Mouse (Mus musculus) left cerebral cortex, adult 2 months (tissue): ENCODE data around the gene Msh5. TPM values are rescaled to one million over a fixed set of nuclear protein-coding genes. Genes with fewer than 3 reads are reported as not detected.
A peak's percentile ranks its signal among the peaks of the same experiment; 100 is the strongest.
"Not testable (repeated sequence)": the region's sequence is repeated elsewhere in the genome, so short reads cannot be mapped to it uniquely, and the experiment has no call there.

Experiments
- DNase-seq, 2 experiments: peaks; one replicate each; pipeline ENCODE4 v3.0.0; 2021 to 2022; ENCODE audit warnings: low spot score in 2 of 2, mixed read lengths in 1 of 2; ENCODE audit errors: extremely low spot score in 1 of 2
- H3K27ac ChIP-seq: fragments of 200-600 bp; 2 replicates; pipeline ENCODE4 v1.8.1; 2022
- H3K4me3 ChIP-seq: fragments of 200-600 bp; 2 replicates; pipeline ENCODE4 v1.8.1; 2022
- CTCF ChIP-seq: fragments of 200-600 bp; IDR thresholded peaks from 2 replicates; pipeline ENCODE4 v1.8.1; 2022; ENCODE audit warnings: antibody characterized with exemption, mild to moderate bottlenecking, moderate library complexity
- intact Hi-C: fragments of 180-260 bp; cut with DNase I; formaldehyde crosslinking; loops from one replicate; pipeline ENCODE4 v1.15.1; 2025
- total RNA-seq, 2 experiments: library from RNA; stranded (reverse); gene quantifications; 2 replicates each; pipeline ENCODE4 v1.2.3; 2021

The Msh5 gene
- total RNA-seq, 2 experiments from 2014 or later = 0.27 to 0.56 TPM

DNA sequence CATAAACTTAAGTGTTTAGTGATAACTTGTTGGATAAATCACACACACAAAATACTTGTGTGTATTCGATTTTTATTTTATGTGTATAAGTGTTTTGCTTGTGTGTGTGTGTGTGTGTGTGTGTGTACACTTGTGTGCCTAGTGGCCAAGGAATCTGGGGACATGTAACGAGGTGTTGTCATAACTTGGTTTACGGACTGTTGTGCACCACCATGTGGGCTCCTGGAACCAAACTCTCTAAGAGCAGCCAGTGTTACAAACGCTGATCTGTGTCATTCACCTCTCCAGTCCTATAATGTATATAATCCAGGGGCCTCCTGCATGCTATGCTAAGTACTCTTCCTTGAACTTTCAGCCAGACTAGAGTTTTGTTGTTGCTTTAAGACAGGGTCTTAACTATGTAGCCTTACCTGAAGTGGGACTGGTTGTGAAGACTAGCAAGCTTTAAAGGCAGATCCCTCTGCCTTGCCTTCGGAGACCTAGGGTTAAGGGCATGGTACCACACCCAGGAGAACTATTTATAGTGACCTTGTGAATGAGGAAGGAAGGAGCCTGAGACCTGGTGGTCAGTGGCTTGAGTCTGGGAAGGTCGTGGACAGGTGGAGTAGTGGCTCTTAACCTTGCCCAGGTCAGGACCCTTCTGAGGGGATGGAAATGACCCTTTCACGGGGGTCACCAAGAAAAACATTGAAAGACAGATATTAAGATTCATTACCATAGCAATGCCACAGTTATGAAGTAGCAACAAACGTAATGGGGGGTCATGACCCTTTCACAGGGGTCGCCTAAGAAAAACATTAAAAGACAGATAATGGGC is 43.3 kb downstream of the Msh5 start:
- Histone ChIP-seq H3K27ac (no peak overlapping the region), H3K4me3 (no peak overlapping the region)
- TF ChIP-seq CTCF = no peak
- no peak for DNase-seq
- intact Hi-C loops = loop anchor here (5.0 kb wide), 1 partner anchor 119 kb away; the partner anchor contains the start of genes Csnk2b and Gpank1

DNA sequence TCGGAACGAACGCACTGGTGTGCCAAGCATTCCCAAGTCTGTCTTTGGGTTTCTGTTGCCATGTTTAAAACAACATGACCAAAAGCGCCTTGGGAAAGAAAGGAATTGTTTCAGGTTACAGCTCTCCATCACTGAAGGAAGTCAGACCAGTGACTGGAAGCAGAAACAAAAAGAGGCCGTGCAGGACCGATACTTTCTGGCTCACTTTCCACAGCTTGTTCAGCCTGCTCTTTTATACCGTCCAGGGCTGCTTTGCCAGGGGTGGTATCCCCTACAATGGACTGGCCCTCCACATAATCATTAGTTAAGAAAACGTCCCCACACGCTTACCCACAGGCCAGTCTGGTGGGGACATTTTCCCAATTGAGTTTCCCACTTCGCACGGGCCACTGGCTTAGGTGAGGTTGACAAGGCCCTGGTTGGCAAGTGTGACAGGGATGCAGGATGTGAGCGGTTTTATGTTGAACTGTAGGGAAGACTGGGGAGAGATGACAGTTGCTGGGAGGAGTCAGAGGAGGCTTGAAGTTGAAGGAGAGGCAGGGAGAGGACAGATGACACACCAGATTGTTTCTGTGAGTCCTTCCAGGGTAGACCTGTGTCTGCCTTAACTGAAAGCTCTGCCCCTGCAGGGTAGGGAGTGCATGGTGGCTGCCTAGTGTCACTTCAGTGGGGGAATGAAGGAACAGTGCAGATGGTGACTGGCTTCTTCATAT is 44.2 kb downstream of the Msh5 start:
- Histone ChIP-seq H3K4me3 (peak overlapping the region; percentile 5; the same call in 1 of the 2 replicates), H3K27ac (no peak overlapping the region)
- no peak for DNase-seq
- intact Hi-C loops = loop anchor here (5.0 kb wide), 1 partner anchor 120 kb away; the partner anchor contains the start of genes Csnk2b and Gpank1
- TF ChIP-seq CTCF = no peak

DNA sequence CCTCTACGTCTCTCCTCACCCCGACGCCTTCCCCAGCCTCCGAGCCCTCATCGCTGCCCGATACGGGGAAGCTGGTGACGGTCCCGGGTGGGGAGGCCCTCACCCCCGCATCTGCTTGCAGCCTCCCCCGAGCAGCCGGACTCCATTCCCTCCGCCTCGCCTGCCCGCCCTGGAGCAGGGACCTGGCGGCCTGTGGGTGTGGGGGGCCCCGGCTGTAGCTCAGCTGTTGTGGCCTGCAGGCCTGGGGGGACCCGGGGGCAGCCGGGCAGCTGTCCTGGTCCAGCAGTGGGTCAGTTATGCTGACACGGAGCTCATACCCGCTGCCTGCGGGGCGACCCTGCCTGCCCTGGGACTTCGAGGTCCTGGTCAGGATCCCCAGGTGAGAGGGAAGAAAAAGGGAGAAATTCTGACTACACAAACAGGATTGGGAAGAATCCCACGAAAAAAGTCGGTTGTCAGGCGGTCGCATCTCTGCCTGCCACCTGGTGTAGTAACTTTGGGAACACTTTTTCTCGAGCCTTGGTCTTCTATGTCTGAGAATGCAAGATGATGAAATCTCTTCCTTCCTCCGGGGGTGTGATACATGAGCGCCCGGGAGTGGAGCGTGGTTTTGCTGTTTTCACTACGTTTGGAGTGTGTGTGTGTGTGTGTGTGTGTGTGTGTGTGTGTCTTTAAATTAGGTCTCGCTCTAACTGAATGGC is 44.9 kb downstream of the Msh5 start:
- Histone ChIP-seq H3K4me3 (peak overlapping the region; percentile 90), H3K27ac (peak overlapping the region; percentile 99)
- no peak for DNase-seq
- intact Hi-C loops = loop anchor here (5.0 kb wide), 1 partner anchor 121 kb away; the partner anchor contains the start of genes Csnk2b and Gpank1
- no peak for TF ChIP-seq CTCF

DNA sequence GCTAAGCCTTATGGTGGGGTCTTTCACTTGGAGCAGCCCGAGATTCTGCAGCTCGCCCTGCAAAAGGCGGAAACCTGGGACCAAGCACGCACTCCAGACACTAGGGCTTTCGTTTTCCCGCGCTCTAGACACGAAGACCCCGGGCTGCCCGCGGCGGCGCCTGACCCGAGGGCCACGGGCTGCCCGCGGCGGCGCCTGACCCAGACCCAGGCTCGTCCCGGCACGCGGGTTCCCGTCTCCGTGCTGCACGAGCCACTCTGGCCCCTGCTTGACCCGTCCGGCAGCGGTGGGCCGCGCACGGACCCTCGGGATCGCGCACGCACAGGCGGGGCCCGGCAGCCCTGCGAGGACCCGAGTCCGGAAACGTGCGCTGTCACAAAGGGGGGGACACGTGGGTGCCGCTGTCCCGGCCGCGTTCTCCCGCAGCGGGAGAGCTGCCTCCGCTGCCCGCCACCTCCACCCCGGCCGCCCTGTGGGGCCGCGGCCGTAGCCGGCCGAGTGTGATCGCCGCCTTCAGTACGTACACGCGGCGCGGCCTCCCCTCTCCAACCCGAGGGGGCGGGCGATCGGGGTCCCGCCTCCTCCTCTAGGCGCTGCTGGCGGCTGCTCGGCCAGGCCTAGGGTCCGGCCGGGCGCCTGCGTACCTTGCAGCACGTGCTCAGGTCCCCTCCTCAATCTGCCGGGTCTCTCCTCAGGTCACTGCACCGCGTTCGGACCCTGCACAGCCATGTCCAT is 45.7 kb downstream of the Msh5 start, which contains the start of gene Vars:
TSS of gene Vars (plus strand) at position 271 of the 735 bp plus-strand sequence.
- no peak for TF ChIP-seq CTCF
- peak within 1 kb of the TSS; percentile 90 for H3K4me3 ChIP-seq
- H3K27ac ChIP-seq = peak within 1 kb of the TSS; percentile 99
- intact Hi-C loops = loop anchor here (5.0 kb wide), 1 partner anchor 121 kb away; the partner anchor contains the start of genes Csnk2b and Gpank1
- DNase-seq = peak; percentile 77 to 78

DNA sequence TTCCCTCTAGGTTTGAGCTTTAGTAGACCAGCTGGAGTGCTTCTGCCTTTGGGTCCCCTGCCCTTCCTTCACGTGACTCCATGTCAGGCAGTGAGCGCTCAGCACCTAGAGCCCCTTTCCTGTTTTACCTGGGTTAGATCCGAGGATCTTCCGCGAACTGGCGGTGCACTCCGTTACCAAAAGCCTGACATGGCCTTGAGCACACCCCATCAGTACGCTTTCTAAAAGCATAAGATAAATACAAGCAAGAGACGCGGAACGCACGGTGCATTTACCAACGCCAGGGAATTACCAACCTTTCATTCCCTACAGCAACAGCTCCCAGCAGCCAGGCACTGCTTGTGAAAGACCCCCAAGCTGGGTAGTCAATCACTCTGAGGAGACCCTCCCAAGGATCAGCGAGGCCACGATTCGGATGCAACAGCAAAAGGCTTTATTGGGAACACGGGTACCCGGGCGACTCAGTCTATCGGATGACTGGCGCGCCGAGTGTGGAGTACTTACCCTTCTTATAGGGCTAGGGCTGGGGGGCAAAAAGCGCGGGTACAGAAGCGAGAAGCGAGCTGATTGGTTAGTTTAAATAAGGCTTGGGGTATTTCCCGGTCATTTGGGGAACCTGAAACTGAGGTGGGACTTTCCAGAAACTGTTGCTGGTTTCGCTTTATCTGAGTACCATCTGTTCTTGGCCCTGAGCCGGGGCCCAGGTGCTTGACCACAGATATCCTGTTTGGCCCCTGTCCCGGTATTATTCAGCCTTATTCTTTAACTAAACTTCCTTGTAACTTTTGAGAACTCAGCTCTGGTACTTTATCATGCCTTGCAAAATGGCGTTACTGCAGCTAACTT is 46.5 kb downstream of the Msh5 start:
- DNase-seq, H3K27ac ChIP-seq: not testable (repeated sequence)
- H3K4me3 ChIP-seq = peak overlapping the region; percentile 90
- intact Hi-C loops = loop anchor here (5.0 kb wide), 1 partner anchor 122 kb away; the partner anchor contains the start of genes Csnk2b and Gpank1

DNA sequence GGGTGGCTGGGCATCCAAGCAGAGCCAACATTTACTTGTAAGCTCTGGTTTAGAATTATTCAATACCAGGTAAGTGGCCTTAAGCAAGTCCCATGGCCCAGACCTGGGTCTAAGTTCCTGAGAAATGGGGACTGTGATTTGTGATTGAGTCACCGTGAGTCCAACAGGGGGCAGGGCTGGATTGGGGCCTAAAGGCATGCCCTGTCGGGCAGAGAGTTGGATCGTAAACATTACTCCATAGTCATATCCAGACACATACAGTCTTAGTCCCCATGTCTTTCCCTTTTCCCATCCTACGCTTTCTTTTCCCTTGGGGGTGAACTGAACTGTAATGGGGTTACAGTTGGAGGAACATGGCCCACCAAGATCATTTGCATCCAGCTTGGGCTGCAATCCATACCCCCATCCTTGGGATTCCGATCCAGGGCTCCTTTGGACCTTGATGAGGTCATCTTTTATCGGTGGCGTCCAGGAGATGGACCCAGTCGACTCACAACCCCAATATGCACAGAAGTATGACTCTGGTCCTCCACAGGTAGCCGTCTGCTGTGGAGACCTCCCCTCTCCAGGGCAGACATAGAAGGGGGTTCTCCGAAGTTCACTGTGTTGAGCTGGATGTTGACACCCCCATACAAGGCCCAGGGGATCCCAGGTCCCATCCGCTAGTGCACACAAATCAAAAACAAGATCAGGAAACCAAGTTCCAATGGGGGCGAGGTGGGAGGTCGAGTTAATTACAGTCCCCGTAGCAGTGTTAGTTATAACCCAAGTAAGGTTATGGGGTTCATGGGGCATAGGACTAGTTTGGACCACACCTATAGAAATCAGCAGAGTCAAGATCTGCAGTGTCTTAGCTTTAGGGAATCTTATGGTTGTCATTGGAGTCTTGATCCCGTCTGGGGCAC is 47.8 kb downstream of the Msh5 start:
- intact Hi-C loops = no loop called here
- Histone ChIP-seq H3K4me3 (no peak overlapping the region), H3K27ac (no peak overlapping the region)
- DNase-seq = no peak
- TF ChIP-seq CTCF = no peak

DNA sequence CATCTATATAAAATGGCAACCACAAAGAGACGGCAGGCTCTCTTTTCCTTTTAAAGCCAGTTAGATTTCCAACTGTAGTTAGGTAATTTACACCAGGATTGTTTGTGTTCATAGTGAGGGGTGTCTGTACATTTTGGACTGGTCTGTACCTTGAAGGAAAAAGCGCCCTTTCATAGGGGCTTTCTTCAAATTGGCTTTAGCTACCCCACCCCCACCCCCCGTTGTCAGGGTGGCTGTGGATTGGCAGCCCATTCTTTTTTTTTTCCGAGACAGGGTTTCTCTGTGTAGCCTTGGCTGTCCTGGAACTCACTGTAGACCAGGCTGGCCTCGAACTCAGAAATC is 49.4 kb downstream of the Msh5 start:
- TF ChIP-seq CTCF = no peak
- Histone ChIP-seq H3K4me3 (no peak overlapping the region), H3K27ac (no peak overlapping the region)
- DNase-seq = no peak
- intact Hi-C loops = no loop called here

DNA sequence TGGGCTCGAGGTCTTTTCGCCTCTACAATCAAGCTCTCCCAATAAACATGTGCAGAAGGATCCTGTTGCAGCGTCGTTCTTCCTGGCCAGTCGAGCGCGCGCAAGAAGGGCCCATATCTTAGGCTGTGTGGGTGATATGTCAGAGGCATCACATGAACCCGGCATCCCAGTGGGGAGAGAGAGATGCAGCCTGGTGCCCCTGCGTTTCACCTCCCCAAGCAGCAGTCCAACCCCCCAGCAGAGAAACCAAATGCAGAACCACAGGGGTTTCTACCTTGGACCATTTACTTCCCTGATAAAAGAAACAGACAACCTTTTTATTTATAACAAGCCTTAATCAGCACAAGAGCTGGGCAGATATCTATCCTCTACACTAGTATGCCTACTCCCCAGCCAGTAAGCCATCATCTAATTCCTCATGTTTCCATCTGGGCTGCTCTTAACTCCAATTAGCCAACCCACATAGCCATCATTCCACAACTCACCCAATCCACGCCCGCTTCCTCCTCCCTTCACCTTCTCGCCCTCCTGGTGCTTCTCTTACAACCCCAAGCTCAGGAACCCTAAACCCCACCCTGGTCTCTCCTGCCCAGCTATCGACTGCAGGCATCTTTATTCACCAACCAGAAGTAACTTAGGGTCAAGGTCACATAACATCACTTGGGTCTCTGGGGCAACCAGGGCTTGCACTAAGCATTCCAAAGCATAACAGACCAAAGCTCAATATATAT is 50.0 kb downstream of the Msh5 start:
- intact Hi-C loops = no loop called here
- TF ChIP-seq CTCF = no peak
- Histone ChIP-seq H3K4me3 (no peak overlapping the region), H3K27ac (no peak overlapping the region)
- no peak for DNase-seq

DNA sequence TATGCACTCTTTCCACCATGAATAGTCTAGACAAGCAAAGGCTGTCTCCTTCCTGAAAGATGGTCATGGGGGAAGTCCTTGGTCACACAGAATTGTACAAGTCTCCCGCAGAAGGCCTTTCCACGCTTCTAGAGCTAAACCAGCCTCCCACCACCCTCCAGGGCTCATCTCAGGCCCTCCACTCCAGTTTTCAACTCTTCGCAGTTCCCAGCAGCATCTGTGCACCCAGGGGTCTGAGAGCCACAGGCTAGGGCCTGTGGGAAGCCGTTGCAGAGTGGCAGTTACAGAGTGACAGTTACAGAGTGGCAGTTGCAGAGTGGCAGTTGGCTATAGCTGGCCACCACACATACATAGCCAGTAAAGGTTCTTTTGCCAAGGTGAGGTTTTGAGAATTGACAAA is 50.6 kb downstream of the Msh5 start:
- H3K4me3 ChIP-seq, H3K27ac ChIP-seq, DNase-seq, intact Hi-C loops: not testable (repeated sequence)

DNA sequence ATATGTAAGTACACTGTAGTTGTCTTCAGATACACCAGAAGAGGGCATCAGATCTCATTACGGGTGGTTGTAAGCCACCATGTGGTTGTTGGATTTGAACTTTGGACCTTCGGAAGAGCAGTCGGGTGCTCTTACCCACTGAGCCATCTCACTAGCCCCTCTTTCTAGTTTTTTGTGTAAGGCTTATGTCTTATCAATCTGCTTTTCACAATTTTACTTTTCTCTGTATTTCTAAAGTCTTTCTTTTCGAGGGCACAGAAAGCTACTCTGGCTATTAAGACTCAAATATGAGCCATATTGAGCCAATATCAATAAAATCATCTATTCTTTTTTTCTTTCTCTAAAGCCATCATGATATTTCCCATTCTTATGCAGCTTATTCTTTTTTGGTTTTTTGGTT is 51.4 kb downstream of the Msh5 start:
- DNase-seq, intact Hi-C loops: not testable (repeated sequence)

More for the DNA sequence above, 51.4 kb downstream of the Msh5 start:
- not testable (repeated sequence) for H3K27ac ChIP-seq, H3K4me3 ChIP-seq
